Mouse (Mus musculus) right cerebral cortex, postnatal 4 days (tissue): Measurements from ENCODE around the gene Shf.

Experiments
- DNase-seq: peaks from one replicate; pipeline ENCODE4 v3.0.0-alpha.2; 2022

The Shf gene

GRCm38 (mm10) chr2:122368081-122368971 is 636 bp downstream of the Shf start:
- DNase-seq: no peak

- DNase-seq: no peak
Observed at GRCm38 (mm10) chr2:122367701-122368080, 1.3 kb downstream of the Shf start.

GRCm38 (mm10) chr2:122367181-122367580 is 1.8 kb downstream of the Shf start:
- DNase-seq: no peak

- DNase-seq: no peak
Observed at GRCm38 (mm10) chr2:122366706-122367105, 2.3 kb downstream of the Shf start.

- no peak for DNase-seq
Observed at GRCm38 (mm10) chr2:122366039-122366438, 2.9 kb downstream of the Shf start.

- no peak for DNase-seq
Observed at GRCm38 (mm10) chr2:122365244-122365866, 3.6 kb downstream of the Shf start.

- DNase-seq: no peak
Observed at GRCm38 (mm10) chr2:122364352-122364944, 4.5 kb downstream of the Shf start.

- no peak for DNase-seq
Observed at GRCm38 (mm10) chr2:122362622-122363523, 6.1 kb downstream of the Shf start.

- no peak for DNase-seq
Observed at GRCm38 (mm10) chr2:122361868-122362621, 6.9 kb downstream of the Shf start.

- no peak for DNase-seq
Observed at GRCm38 (mm10) chr2:122361181-122361580, 7.8 kb downstream of the Shf start.

- DNase-seq: no peak
Observed at GRCm38 (mm10) chr2:122360310-122360709, 8.7 kb downstream of the Shf start.

- DNase-seq: no peak
Observed at GRCm38 (mm10) chr2:122356187-122356586, 12.8 kb downstream of the Shf start.

GRCm38 (mm10) chr2:122355389-122355788 is 13.6 kb downstream of the Shf start:
- no peak for DNase-seq

GRCm38 (mm10) chr2:122354191-122354929 is 14.6 kb downstream of the Shf start:
- DNase-seq: no peak

- no peak for DNase-seq
Observed at GRCm38 (mm10) chr2:122353765-122354164, 15.2 kb downstream of the Shf start.

- DNase-seq: no peak
Observed at GRCm38 (mm10) chr2:122352992-122353391, 16.0 kb downstream of the Shf start.

- peak; percentile 81 for DNase-seq
Observed at GRCm38 (mm10) chr2:122351931-122352329, 17.0 kb downstream of the Shf start.

- DNase-seq: peak; percentile 32
Observed at GRCm38 (mm10) chr2:122351156-122351930, 17.6 kb downstream of the Shf start.

GRCm38 (mm10) chr2:122349136-122349785 is 19.7 kb downstream of the Shf start:
- peak; percentile 45 for DNase-seq
